Mouse (Mus musculus) thymus, postnatal 10 days (tissue): Measurements from ENCODE around the gene Galm.
A peak's percentile ranks its signal among the peaks of the same experiment; 100 is the strongest.

Experiments used
- DNase-seq, 2 experiments: peaks; one replicate each; pipeline ENCODE4 v3.0.0; 2021; ENCODE audit warnings: low spot score in 2 of 2

Galm gene

DNA sequence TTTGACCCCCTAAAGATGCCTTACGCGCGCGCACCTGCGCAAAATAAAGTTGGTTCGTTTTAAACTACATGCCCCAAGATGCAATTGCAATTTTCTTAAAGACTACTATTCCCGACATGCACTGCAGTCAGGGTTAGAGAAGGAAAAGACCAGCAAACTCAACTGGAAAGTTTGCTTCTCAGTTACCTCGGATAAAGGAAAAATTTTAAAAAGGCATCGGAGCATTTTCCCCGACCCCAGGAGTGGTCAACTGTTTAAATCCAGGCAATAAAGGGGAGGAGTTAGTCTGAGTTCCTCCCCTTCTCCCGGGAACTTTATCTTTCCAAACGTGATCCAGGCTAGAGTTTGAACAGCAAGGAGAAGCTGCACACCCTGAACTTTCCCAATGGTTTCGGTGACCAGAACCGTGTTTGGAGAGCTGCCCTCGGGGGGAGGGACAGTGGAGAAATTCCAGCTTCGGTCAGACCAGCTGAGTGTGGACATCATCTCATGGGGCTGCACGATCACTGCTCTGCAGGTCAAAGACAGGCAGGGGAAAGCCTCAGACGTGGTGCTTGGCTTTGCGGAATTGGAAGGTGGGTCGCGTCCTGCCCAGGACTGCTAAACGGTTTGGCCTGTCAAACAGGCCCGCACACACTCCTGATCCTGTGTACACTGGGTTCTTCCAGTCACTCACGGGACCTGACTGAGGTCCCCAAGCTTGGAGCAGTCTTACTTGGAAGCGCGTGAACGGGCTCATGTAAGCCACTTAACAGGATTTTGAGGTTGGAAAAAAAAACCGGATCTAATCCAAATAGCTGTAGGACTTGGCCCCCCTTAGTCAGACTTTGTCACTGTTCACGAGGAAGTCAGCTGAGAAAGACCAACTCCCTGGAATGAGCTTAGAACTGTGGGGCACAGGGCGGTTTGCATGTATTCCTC is at the start of gene Galm:
Galm (plus strand) TSS at position 141 of the 921 bp plus-strand sequence.
- peak; percentile 43 to 67 for DNase-seq

DNA sequence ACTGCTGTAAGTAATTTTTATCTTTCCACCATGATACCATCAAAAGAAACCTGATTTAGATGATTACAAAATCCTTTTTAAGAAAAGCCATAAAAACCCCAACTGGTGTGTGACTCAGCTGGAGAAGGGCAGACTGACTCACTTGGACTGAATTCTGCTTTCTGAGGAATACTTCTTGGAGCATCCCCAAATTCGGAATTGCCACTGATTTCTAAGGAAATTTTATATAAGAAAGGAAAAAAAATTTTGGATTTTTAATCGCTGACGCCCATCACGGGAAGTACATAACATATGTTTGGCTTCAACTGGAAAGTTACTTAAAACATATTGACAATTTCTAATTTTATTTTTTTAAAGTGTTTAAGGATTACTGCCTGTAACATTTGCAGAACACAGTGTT is 48.5 kb upstream of the Galm start:
- no peak for DNase-seq

DNA sequence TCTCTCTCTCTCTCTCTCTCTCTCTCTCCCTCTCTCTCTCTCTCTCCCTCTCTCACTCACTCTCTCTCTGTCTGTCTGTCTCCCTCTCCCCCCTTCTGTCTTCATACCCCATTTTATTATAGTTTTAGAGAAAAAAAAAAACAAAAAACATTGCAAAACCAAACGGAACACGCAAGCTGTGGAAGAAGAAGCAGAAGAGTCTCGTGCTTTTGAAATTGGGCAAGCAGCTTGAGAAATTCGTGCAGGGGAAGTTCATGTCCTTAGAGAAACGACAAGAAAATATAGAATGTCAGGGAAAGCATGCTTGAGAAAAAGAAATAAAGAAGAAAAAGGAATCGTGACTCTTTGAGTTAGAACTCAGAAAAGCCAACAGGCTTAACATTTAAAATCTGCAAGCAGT is 44.0 kb upstream of the Galm start:
- DNase-seq: no peak

DNA sequence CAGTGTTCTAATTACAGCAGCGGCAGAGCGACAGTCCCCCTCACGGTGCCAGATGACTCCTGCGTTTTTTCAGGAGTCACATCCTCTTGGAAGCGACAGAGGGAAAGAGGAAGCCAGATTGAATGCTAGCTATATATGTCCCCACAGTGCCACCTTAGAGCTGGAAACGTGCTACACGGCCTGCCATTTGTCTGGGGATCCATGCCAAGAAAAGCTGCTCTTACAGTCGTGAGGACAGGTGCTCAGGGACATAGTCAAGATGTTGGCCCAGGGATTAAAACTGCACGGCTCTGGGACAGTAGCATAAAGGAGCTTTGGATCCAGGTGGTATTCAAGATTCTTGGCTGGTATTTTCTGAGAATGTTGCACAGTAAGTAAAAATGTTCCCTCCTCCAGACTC is 42.8 kb upstream of the Galm start:
- DNase-seq: no peak

DNA sequence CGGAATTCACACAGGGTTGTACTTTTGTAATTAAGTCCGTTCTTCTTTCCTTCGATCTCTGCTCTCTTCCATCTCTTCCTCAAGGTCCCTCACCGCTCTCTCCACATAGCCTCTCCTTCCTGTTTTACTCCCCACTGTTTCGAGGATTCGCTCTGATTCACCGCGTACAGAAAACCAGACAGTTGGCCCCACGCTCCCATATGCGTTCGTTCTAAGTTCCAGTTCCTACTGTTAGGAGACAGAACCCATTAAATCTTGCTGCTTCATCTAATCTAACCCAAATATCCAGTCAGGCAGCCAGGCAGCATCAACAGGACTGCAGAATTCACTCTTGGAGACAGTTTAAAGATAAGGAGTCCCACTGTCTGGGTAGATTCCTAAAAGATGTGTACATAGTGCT is 40.7 kb upstream of the Galm start:
- DNase-seq: no peak

DNA sequence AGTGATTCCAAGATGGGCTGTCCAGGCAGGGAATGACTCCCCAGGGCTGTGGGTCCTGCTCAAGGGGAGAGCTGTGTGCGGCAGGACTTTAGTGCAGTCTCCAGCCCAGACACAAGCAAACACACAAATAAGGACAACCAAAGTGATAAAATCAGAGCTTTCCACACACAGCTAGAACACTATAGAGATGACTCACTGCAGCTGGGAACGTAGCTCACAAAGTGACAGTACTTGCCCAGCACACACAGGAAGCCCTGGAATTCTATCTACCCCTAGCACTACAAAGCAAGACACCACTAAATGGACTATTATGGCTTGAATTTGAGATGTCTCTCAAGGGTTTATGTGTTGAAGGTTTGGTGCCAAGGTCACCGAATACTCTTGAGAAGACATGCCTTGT is 39.1 kb upstream of the Galm start:
- no peak for DNase-seq

DNA sequence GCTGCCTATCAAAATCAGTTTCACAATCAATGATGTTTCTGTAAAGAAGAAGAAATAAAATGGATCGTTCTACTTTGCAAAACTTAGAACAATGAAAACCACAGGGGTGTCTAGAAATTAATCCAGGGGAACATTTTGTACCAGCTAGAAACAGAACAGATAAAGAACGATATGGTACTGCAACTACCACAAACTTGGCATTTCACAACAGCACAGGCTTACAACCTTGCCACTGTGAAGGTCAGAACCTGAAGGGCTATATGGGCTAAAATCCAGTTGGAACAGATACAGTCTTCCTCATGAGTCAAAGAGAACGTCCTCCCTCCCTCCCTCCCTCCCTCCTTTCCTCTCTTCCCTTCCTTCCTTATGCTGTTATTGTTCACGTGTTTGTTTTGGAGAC is 36.7 kb upstream of the Galm start:
- no peak for DNase-seq

DNA sequence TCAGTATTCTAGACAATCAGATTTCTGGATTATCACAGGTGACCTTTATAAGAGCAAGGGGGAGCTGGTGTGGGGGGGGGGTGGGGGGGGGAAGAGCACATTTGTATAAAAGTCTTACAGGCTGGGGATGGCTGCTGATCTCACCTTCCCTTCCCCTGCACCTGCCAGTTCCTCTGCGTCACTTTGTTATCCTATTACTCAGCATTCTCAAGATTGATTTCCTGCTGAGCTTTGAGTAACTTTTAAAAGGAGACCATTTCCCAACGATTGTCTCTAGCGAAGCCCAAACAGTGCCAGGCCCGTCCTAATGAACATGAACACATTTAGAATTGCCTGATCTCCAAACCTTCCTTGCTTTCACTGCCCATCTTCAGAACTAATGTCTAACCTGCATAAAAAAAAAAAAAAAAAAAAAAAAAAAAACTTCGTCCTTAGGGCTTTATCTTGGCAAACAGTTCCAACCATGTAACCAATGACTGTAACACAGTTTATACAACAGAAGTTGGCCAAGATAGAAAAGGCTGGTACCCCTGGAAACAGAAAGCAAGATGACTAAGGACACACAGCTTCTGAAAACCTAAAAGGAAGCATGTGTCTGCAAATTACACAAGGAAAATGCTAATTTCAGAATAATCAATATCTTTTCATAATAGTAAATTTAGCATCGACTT is 35.3 kb upstream of the Galm start:
- DNase-seq: no peak

DNA sequence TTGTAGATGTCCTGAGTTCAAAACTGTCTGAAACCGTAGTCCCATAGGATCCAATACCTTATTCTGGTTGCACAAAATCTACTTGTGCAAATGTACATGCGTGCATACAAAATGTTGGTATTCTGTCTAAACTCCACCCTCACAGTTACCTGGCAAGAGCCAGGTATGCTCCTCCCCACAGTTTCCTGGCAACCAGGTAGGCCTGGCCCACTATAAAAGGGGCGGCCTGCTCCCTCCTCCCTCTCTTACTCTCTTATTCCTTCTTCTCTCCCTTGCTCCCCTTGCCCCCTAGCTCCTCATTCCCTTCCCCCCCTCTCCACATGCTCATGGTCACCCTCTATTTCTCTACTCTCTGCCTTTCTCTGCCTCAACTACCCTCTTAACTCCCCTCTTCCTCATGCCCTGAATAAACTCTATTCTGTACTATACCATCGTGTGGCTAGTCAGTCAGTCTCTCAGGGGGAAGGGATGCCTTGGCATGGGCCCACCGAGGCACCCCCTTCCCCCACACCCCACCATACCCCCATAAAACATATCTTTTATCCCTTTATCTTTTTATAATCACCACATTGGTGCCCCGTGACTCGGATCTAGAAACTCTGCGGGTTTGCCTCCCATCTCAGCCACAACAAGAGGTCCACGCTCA is 31.9 kb upstream of the Galm start:
- no peak for DNase-seq

DNA sequence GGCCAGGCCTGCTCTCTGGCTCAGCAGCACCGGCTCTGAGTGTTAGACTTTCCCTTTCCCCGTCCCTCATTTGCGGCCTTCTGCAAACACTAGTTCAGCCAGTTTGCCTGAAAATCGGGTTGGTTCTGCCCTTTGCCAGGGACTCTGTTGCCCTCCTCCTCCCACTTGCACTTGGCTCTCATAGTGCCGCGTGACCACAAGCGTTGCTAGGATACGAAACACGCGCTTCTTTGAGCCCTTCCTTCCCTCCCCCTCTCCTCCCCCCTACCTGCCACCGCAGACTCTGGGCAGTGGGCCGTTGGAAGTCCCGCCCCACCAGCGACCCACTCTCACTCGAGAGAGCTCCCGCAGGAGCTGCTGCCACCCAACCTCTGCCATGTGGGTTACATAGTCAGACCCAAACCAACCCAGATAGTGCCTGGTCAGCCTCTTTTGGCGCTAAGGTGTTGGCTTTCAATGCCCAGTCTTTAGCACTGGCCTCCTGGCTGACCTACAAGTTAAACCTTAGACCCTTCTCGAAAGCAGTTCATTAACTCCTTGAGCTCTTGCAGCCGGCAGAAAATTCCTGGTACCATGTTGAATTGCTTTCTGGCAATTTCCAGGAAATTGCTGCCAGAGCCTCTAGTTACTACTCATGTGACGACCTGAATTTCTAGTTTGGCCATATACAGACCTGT is 31.1 kb upstream of the Galm start:
- DNase-seq: peak; percentile 5 to 16

DNA sequence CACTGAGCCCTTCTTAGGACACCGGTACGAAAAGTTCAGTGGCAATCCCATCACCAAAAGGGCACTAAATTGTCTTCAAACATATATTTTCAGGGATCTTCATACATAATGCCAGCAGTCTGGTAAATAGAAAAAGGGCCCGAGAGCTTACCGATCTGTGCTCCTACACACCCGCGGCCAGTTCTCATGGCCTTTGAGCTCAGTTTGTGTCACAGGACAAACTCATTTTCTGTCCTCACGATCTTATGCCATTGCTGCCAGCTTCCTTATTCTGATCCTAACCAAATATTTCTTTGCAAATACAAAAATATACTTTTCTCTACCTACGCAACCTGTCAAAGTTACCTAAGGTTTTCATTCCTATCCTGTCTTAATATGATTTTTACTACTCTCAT is 30.6 kb upstream of the Galm start:
- no peak for DNase-seq

DNA sequence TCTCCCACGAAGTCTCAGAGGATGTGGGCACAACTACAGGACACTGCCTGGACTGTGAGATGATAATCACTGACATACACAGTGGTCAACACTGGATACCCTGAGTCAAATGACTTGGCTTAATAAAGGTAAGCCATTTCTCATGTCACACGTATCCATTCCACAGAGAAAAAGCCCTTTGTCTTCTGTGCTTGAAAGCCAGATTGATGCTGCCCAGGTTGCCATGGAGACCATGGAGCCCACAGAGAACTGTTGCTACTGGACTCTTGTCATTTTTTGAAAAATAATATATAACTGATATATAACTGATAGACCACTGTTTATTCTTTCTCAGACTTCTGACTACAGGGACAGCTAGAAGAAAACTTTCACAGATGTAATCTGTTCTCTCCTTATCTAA is 30.1 kb upstream of the Galm start:
- no peak for DNase-seq

DNA sequence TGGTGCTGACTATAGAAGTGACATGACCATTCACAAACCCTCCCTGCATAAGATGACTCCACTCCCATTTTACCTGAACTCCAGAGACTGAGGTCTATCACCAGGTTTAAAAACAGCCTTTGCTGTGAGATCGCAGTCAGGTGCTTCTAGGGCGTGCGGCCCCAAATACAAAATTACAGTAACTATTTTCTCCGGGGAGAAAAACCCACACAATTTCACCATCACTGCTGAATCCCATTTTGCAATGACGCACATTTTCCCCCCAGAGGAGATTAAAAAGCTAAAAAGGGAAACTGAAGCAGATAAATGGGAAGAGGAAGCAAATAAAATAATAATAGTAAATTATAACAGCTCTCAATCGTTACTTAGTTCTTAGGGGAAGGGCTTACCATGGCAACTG is 27.4 kb upstream of the Galm start:
- no peak for DNase-seq

DNA sequence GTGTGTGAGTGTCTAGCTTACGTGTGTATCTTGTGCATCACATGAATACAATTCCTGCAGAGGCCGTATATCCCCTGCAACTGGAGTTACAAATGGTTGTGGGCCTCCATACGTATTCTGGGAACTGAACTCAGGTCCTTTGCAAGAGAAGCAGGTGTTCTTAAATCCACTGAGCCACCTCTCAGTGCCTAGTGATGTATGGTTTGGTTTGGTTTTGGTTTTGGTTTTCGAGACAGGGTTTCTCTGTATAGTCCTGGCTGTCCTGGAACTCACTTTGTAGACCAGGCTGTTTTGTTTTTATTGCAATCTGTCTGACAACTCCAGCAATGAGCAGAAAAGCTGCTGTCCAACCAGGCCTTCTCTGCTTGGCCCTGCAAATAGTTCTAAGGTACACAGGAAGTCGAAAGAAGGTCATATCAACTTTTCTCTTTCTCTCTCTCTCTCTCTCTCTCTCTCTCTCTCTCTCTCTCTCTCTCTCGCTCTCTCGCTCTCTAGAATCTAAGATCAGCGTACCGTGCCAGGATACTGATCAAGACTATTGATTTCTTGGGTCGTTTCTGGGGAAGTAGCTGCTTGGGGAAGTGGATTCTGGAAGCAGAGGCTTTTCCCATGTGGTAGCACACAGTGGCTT is 21.8 kb upstream of the Galm start:
- DNase-seq: no peak

DNA sequence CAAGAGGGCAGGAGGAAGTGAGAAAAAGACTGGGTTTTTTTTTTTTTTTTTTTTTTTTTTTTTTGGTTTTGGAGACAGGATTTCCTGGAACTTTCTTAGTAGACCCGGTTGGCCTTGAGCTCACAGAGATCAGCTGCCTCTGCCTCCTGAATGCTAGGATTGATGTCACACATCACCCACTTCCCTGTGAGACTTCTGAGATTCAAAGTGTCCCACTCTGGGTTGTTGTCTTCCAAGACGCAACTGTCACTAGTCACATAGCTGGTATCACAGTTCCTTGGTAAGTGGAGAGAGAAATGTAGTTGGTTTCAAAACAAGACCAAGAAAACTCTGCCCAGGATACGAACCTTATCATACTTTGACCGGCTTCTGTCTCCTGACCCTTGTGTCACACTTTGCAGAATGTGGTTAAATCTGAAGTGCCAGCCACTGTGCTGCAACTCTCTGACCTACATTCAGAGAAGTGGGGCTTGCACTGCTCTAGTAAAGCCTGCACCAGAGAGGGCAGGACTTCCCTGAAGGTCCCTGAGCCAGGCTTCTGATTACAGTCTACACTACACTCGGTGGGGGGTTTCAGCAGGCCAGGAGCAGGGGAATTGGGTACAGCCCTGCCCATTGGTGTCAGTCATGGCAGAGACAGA is 14.5 kb upstream of the Galm start:
- DNase-seq: peak in 1 of 2 experiments; percentile 32

DNA sequence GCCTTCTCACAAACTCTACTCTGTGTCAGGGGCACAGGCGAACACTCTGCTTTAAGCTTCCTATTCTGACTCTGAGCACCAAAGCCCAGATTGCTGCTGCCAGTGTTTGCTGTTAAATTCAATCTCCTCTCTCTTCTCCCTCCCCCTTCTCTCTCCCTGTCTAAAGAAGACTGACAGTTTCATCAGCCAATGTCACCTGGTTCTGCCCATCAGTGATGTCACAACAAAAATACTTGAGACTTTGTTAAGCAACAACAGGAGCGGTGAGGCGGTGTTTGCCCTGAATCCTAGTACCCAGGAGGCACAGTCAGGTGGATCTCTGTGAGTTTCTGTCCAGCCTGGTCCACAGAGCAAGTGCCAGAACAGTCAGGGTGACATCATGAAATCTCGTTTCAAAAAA is 13.8 kb upstream of the Galm start:
- DNase-seq: peak in 1 of 2 experiments; percentile 9

DNA sequence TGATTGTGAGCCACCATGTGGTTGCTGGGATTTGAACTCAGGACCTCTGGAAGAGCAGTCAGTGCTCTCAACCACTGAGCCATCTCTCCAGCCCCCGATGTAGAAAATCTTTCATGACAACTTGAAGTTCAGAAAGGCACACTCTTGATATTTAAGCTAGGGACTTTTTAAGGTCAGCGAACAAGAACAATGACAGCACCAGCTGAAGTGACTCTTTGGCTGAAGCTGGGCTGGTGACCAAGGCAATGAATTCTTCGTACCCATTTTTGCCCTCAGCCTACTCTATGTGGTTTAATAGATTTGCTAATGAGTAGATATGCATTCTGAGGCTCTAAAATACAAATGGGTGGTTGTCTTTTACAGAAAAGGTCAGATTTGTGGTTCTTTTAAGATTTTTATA is 6.9 kb upstream of the Galm start:
- no peak for DNase-seq

DNA sequence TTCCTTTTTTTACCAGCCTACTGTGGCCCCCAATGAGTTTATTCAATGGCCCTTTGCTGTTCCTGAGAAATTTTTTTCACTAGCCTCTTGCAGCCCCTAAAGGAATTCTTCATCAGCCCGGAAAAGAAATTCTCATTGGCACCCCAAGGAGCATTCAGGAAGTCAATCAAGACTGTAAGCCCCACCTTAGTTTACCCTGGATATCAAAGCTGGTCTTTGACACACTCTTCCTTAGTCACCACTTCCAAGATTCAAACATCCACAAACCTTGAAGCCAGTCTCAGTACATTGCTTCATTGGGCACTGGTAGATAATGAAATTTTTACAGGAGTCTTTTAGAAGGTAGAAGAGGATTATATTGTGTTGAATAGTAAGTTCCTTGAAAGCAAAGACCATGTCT is 5.4 kb upstream of the Galm start:
- DNase-seq: no peak

DNA sequence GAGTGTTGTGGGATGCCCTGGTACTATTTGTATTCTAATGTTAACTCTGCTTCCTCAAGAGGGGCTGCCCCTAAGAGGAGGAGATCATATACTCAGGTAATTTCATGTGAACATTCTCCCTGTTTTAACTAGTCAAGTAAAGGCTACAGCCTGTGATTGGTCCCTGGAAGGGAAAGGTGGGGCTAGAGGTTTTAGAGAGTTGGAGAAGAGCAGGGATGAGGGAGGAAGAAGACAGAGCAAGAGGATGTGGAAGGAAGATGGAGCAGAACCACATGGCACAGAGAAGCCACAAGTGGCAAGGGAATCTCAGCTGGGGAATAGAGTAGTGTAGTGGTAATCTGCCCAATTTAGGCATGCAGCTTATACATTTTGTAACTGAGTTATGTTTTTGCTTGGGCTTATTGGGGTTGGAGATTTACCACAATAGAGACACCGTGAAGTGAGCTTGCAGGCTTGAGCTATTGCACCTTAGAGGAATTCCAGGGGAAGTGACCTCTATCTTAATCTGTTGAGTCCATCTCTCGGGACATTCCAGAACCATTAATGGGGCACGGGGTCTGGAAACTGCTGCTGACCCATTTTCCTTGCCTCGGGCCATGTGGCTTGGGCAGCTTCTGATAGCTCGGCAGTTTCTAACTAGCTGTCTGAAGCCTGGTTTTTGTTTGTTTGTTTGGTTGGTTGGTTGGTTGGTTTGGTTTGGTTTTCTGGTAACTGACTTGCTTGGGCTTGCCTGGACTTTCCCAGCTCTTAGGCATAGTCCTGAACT is 2.1 kb upstream of the Galm start:
- no peak for DNase-seq

DNA sequence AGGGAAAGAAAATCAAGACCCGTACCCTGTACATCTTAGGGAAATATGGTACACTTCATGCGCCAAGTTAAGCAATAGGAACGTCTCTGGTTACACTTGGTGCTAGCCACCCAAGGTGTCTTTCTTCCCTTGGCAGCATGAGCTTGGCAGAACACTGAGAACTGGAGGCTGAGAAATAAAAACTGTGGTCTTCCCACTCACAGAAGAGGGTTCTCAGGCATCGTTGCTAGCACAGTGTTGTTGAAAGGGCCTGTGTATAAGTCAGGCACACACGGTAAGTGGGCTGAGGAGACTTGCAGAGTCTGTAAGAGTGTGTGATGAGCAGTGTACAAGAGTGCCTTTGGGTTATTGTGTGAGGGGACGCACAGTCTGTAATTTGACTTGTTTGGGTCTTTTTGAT is 1.1 kb upstream of the Galm start:
- DNase-seq: no peak
